In the genomic region with DNA sequence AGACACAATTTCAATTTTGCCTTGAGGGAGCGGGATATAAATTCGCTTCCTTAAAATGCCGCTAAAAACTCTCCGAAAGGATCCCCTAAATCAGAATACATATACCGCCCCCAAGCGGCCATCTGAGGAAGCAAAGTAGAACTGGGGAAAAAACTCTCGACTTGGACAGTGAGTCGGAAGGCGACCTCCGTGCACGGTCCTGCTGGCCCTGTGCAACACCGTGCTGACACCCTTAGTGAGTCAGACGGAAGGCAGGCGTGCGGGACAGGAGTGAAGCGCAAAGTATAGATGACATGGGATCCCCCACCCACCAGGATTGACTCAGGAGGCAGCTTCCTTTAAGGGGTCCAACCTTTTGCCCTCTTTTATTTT, we compare ENCODE assay signal across 8 mouse cellular contexts. TPM values are rescaled to one million over a fixed set of nuclear protein-coding genes. Genes with fewer than 3 reads are reported as not detected.
DNase-seq lines count a peak whose midpoint lies in the region; ATAC-seq and TF ChIP-seq lines count a peak whose summit lies in the region.

No protein-coding gene starts in this region.

- H3K27ac ChIP-seq in gastrocnemius, adult 2 months: peak overlapping the region; percentile 86
- no peak overlapping the region for H3K27ac ChIP-seq in hindbrain, postnatal 0 days

- 0 out of 2 replicates have a peak, but pooled peaks cover 5% of the 10 kb centered on the region for H3K27me3 ChIP-seq in hindbrain, postnatal 0 days (ENCODE audit: insufficient read depth, low read length)

- H3K9me3 ChIP-seq in hindbrain, postnatal 0 days (ENCODE audit: low read length): no peaks in the 10 kb centered on the region

- intact Hi-C loops in gastrocnemius, adult 2 months (cut with DNase I): loop anchor here (1.0 to 2.0 kb wide), 2 partner anchors 330 to 570 kb away; no protein-coding TSS in a partner anchor

- no peaks in the 10 kb centered on the region for H3K36me3 ChIP-seq in hindbrain, postnatal 0 days (ENCODE audit: insufficient read depth, low read length)

- peak overlapping the region; percentile 44; the same call in 1 of the 2 replicates for H3K9ac ChIP-seq in hindbrain, postnatal 0 days (replicated peaks; ENCODE audit: low read length)

- under 1% methylated on average over 16 of the region's 16 CpGs for WGBS in hindbrain, postnatal 0 days

- peak; percentile 80 for ATAC-seq in common myeloid progenitor, adult 5-6 weeks (replicated peaks; ENCODE audit: low read depth, poor library complexity, severe bottlenecking)
- ATAC-seq in hindbrain, postnatal 0 days: peak; percentile 78
- peak; percentile 73 for ATAC-seq in megakaryocyte, adult 5-6 weeks (ENCODE audit: poor library complexity, severe bottlenecking)

- peaks cover 5% of the 10 kb centered on the region for H3K4me1 ChIP-seq in hindbrain, postnatal 0 days (ENCODE audit: insufficient read depth, low read length)

- DNase-seq in ZHBTc4 (ENCODE audit: low read depth, low spot score): peak; percentile 82
- DNase-seq in gastrocnemius, adult 2 months: peak; percentile 86
- peak; percentile 93 for DNase-seq in hindbrain, postnatal 0 days (ENCODE audit: low spot score)
- DNase-seq in left cerebral cortex, adult 8-10 months (ENCODE audit: low spot score in 2 of 2): peak; percentile 62 to 79
- peak; percentile 82 for DNase-seq in right cerebral cortex, adult 18-20 months
- peak; percentile 74 for DNase-seq in urinary bladder, adult 2 months (ENCODE audit: low spot score)

- peak; percentile 93 for TF ChIP-seq CTCF in gastrocnemius, adult 2 months (IDR thresholded peaks at IDR 0.05)
- peak; percentile 86 for TF ChIP-seq CTCF in hindbrain, postnatal 0 days (IDR thresholded peaks at IDR 0.05; ENCODE audit: low read depth)

- peak overlapping the region; percentile 78 for H3K4me3 ChIP-seq in gastrocnemius, adult 2 months
- H3K4me3 ChIP-seq in hindbrain, postnatal 0 days (ENCODE audit: low read length): peak overlapping the region; percentile 47

- peak overlapping the region; percentile 98 for H3K4me2 ChIP-seq in hindbrain, postnatal 0 days (ENCODE audit: low read depth, low read length)

RNA-seq across cellular contexts. Expression of a gene that starts 0.6 kb away (rescaled TPM):
- 0.59 and 3.1 TPM in 2 replicates for total RNA-seq in common myeloid progenitor, adult 5-6 weeks (2017)
- total RNA-seq in gastrocnemius, adult 2 months (2021): 10 to 100 TPM in 1 of 2 experiments, 1 to 10 TPM in 1; 6.1 to 19.3 TPM
- total RNA-seq in hindbrain, postnatal 0 days (2014; rRNA removed): 12.5 and 13.6 TPM in 2 replicates
- polyA plus RNA-seq in hindbrain, postnatal 0 days (2015; fragmentation: Nextera tagmentation; extraction: Ambion mirVana): 3.3 and 3.7 TPM in 2 replicates
- total RNA-seq in left cerebral cortex, adult 8-10 months (2022): 1 to 10 TPM; 2.1 to 2.9 (median 2.3) TPM
- total RNA-seq in megakaryocyte, adult 5-6 weeks (2015): 27.3 and 28.8 TPM in 2 replicates
- 32.7 and 37.6 TPM in 2 replicates for total RNA-seq in megakaryocyte, adult 5-6 weeks (2017)
- 28.7 and 34.3 TPM in 2 replicates for polyA plus RNA-seq in urinary bladder, adult 2 months (2012; rRNA removed)
